Mouse (Mus musculus) liver, adult 2 months (tissue): ENCODE data around the gene Slc7a14. TPM values are rescaled to one million over a fixed set of nuclear protein-coding genes. Genes with fewer than 3 reads are reported as not detected.

ENCODE experiments used
- DNase-seq: peaks from one replicate; pipeline ENCODE4 v3.0.0-alpha.2; 2011; ENCODE audit warnings: low read depth, low spot score; ENCODE audit errors: extremely low read depth
- H3K27ac ChIP-seq: fragments of 200-500 bp; replicated peaks from 2 replicates; pipeline ENCODE4 v1.5.1; 2012; ENCODE audit warnings: low read depth, mild to moderate bottlenecking, control low read depth, inconsistent platforms, low read length; ENCODE audit not compliant: insufficient read depth
- H3K27me3 ChIP-seq: fragments of 200-500 bp; 2 replicates; pipeline ENCODE4 v1.6.1; 2012; ENCODE audit warnings: mild to moderate bottlenecking, moderate library complexity, low read length, inconsistent platforms; ENCODE audit not compliant: control insufficient read depth, insufficient read depth
- H3K36me3 ChIP-seq: fragments of 200-500 bp; 2 replicates; pipeline ENCODE4 v1.6.1; 2012; ENCODE audit warnings: low read length, inconsistent platforms; ENCODE audit not compliant: control insufficient read depth, insufficient read depth
- H3K4me1 ChIP-seq: fragments of 200-500 bp; 2 replicates; pipeline ENCODE4 v1.6.1; 2011; ENCODE audit warnings: low read length; ENCODE audit not compliant: control insufficient read depth, insufficient read depth
- H3K4me3 ChIP-seq: fragments of 200-500 bp; 2 replicates; pipeline ENCODE4 v1.5.1; 2011; ENCODE audit warnings: low read depth, mild to moderate bottlenecking, control low read depth, low read length, moderate library complexity; ENCODE audit not compliant: insufficient read depth
- H3K79me2 ChIP-seq: fragments of 200-500 bp; 2 replicates; pipeline ENCODE4 v1.6.1; 2012; ENCODE audit warnings: inconsistent platforms, mild to moderate bottlenecking, low read length, moderate library complexity; ENCODE audit not compliant: control insufficient read depth, insufficient read depth
- H3K9ac ChIP-seq: fragments of 200-500 bp; 2 replicates; pipeline ENCODE4 v1.6.1; 2012; ENCODE audit warnings: low read depth, mild to moderate bottlenecking, control low read depth, inconsistent platforms, low read length
- CTCF ChIP-seq: fragments of 200-500 bp; IDR thresholded peaks from 2 replicates; pipeline ENCODE4 v1.5.1; 2011; ENCODE audit warnings: low read depth, low read length, control low read depth
- POLR2A ChIP-seq: fragments of 200-500 bp; IDR thresholded peaks from 2 replicates; pipeline ENCODE4 v1.6.1; 2011; ENCODE audit warnings: low read length, control low read depth; ENCODE audit not compliant: insufficient read depth; ENCODE audit errors: extremely low read depth
- WGBS: fragments of 180-500 bp; shearing (Covaris S2); methylation state at CpG from one replicate; pipeline ENCODE4 v1.1.7; 2018; 5-methylcytosine and 5-hydroxymethylcytosine counted together
- polyA plus RNA-seq: library from polyadenylated mRNA; depleted of rRNA; stranded (reverse); fragments of >200 nt; gene quantifications from 2 replicates; pipeline ENCODE4 v1.2.3, GENCODE M21; 2012
- total RNA-seq: library from RNA; depleted of rRNA; stranded (reverse); fragments of >200 nt; gene quantifications from 2 replicates; pipeline ENCODE4 v1.2.3, GENCODE M21; 2014

The Slc7a14 gene
- total and polyA plus RNA-seq, 2 experiments, result not detected

DNA sequence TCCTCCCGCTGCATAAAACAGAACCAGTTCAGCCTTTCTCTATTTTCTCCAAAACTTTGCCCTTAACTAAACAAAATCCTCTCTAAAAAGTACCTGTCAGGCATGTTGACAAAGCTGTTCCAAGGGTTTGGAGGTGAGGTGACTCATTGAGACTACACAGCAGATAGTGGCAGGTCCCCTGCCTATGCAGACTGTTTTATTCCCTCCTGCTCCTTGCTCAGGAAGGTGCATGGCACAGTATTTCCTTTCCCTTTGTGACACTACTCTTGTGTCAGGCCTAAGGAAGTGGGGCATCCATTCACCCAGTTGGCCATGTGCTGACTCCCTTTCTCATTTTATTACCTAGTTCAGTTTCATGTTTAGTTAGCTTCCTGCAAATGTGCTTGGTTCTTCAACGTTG, 42.3 kb downstream of the Slc7a14 start:
- no peak for DNase-seq
- no peaks in the 10 kb centered on the region for H3K4me1 ChIP-seq
- no peaks in the 10 kb centered on the region for H3K27me3 ChIP-seq
- TF ChIP-seq POLR2A (no peak), CTCF (no peak)
- no peak overlapping the region for H3K4me3 ChIP-seq
- no peaks in the 10 kb centered on the region for H3K36me3 ChIP-seq
- WGBS, result 54% methylated on average over 2 of the region's 2 CpGs
- H3K9ac ChIP-seq, result no peak overlapping the region
- no peak overlapping the region for H3K27ac ChIP-seq
- no peaks in the 10 kb centered on the region for H3K79me2 ChIP-seq

DNA sequence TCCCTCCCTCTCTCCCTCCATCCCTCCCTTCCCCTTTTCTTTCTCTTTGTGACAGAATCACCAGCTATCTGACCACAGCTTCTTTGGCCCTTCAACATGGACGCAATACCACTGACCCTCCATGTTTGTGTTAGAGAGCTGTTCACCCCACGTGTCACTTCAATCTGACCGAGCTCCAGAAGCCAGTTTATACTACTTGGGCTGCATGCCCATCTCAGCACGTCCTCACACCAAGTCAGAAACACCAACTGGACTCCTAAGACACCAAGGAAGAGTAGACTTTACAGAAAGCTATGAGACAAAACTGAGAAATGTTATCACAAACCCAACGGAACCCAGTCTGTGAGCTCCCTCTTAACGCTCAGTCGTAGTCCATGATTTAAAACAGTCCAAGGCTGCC, 43.2 kb downstream of the Slc7a14 start:
- Histone ChIP-seq H3K4me3 (no peak overlapping the region), H3K4me1 (no peaks in the 10 kb centered on the region), H3K9ac (no peak overlapping the region), H3K27me3 (no peaks in the 10 kb centered on the region), H3K36me3 (no peaks in the 10 kb centered on the region), H3K27ac (no peak overlapping the region), H3K79me2 (no peaks in the 10 kb centered on the region)
- no peak for DNase-seq
- TF ChIP-seq CTCF (no peak), POLR2A (no peak)
- 82% methylated on average over 7 of the region's 7 CpGs for WGBS

- Histone ChIP-seq H3K27me3 (no peaks in the 10 kb centered on the region), H3K27ac (no peak overlapping the region), H3K36me3 (no peaks in the 10 kb centered on the region), H3K9ac (no peak overlapping the region), H3K4me3 (no peak overlapping the region), H3K4me1 (no peaks in the 10 kb centered on the region), H3K79me2 (no peaks in the 10 kb centered on the region)
- TF ChIP-seq CTCF, result no peak
- no peak for TF ChIP-seq POLR2A
- DNase-seq, result no peak
- 88% methylated on average over 3 of the region's 3 CpGs for whole genome bisulfite sequencing
Measured at GRCm38 (mm10) chr3:31263535-31263934, 46.6 kb downstream of the Slc7a14 start.

- no peaks in the 10 kb centered on the region for H3K79me2 ChIP-seq
- no peak overlapping the region for H3K27ac ChIP-seq
- H3K4me1 ChIP-seq, result no peaks in the 10 kb centered on the region
- DNase-seq, result no peak
- H3K9ac ChIP-seq, result no peak overlapping the region
- H3K27me3 ChIP-seq, result no peaks in the 10 kb centered on the region
- no peak overlapping the region for H3K4me3 ChIP-seq
- TF ChIP-seq POLR2A, result no peak
- TF ChIP-seq CTCF, result no peak
- WGBS, result 50% methylated on average over 7 of the region's 7 CpGs
- H3K36me3 ChIP-seq, result no peaks in the 10 kb centered on the region
Measured at GRCm38 (mm10) chr3:31261418-31262014, 48.7 kb downstream of the Slc7a14 start.

GRCm38 (mm10) chr3:31260964-31261346, 49.2 kb downstream of the Slc7a14 start:
- H3K4me1 ChIP-seq, result no peaks in the 10 kb centered on the region
- no peaks in the 10 kb centered on the region for H3K79me2 ChIP-seq
- no peaks in the 10 kb centered on the region for H3K27me3 ChIP-seq
- no peak overlapping the region for H3K9ac ChIP-seq
- H3K27ac ChIP-seq, result no peak overlapping the region
- no peaks in the 10 kb centered on the region for H3K36me3 ChIP-seq
- DNase-seq, result no peak
- WGBS, result 67% methylated on average over 3 of the region's 3 CpGs
- TF ChIP-seq POLR2A, result no peak
- no peak for TF ChIP-seq CTCF
- H3K4me3 ChIP-seq, result no peak overlapping the region

- Histone ChIP-seq H3K79me2 (no peaks in the 10 kb centered on the region), H3K36me3 (no peaks in the 10 kb centered on the region), H3K4me1 (no peaks in the 10 kb centered on the region), H3K27me3 (no peaks in the 10 kb centered on the region), H3K4me3 (no peak overlapping the region), H3K9ac (no peak overlapping the region), H3K27ac (no peak overlapping the region)
- peak; percentile 6 for DNase-seq
- WGBS, result 34% methylated on average over 7 of the region's 7 CpGs
- TF ChIP-seq CTCF (no peak), POLR2A (no peak)
Measured at GRCm38 (mm10) chr3:31260329-31260963, 49.7 kb downstream of the Slc7a14 start.
